Mouse (Mus musculus) heart, embryonic 14.5 days (tissue): ENCODE results near the gene Gm10065. TPM values are rescaled to one million over a fixed set of nuclear protein-coding genes. Genes with fewer than 3 reads are reported as not detected.
A peak's percentile ranks its signal among the peaks of the same experiment; 100 is the strongest.

ENCODE experiments used
- ATAC-seq: fragments of 200-750 bp; cut with Nextera tagmentation; 2 replicates; pipeline ENCODE4 v1.8.0; 2017; ENCODE audit warnings: low read depth, moderate TSS enrichment; ENCODE audit not compliant: insufficient number of reproducible peaks, insufficient read depth, low FRiP score
- H3K27ac ChIP-seq, 2 experiments: fragments of 200-500 bp in 1 of 2; fragments of 300-500 bp in 1 of 2; sonication (generic) in 1 of 2; replicated peaks in 1 of 2; 2 replicates each; pipeline ENCODE4 v1.5.1; 2012 to 2014; ENCODE audit warnings: low read depth in 2 of 2, low read length in 2 of 2, control low read depth in 1 of 2, mild to moderate bottlenecking in 1 of 2, mixed read lengths in 1 of 2; ENCODE audit not compliant: control insufficient read depth in 1 of 2, insufficient read depth in 1 of 2
- H3K27me3 ChIP-seq: fragments of 300-500 bp; sonication (generic); 2 replicates; pipeline ENCODE4 v1.6.1; 2014; ENCODE audit warnings: mild to moderate bottlenecking, low read length, control low read depth; ENCODE audit not compliant: control insufficient read depth, insufficient read depth
- H3K36me3 ChIP-seq: fragments of 300-500 bp; sonication (generic); 2 replicates; pipeline ENCODE4 v1.6.1; 2014; ENCODE audit warnings: mild to moderate bottlenecking, control low read depth, low read length, mixed read lengths; ENCODE audit not compliant: control insufficient read depth, insufficient read depth
- H3K4me1 ChIP-seq, 2 experiments: fragments of 200-500 bp in 1 of 2; fragments of 300-500 bp in 1 of 2; sonication (generic) in 1 of 2; 2 replicates each; pipeline ENCODE4 v1.6.1; 2012 to 2014; ENCODE audit warnings: low read length in 2 of 2, control low read depth in 1 of 2, mixed read lengths in 1 of 2; ENCODE audit not compliant: control insufficient read depth in 2 of 2, insufficient read depth in 2 of 2
- H3K4me2 ChIP-seq: fragments of 300-500 bp; sonication (generic); 2 replicates; pipeline ENCODE4 v1.6.1; 2014; ENCODE audit warnings: mild to moderate bottlenecking, low read length
- H3K4me3 ChIP-seq, 2 experiments: fragments of 200-500 bp in 1 of 2; fragments of 300-500 bp in 1 of 2; sonication (generic) in 1 of 2; 2 replicates each; pipeline ENCODE4 v1.5.1; 2012 to 2014; ENCODE audit warnings: low read length in 2 of 2, mild to moderate bottlenecking in 2 of 2, control low read depth in 1 of 2, low read depth in 1 of 2, moderate library complexity in 1 of 2; ENCODE audit not compliant: control insufficient read depth in 1 of 2, insufficient read depth in 1 of 2
- H3K9ac ChIP-seq: fragments of 300-500 bp; sonication (generic); 2 replicates; pipeline ENCODE4 v1.6.1; 2014; ENCODE audit warnings: mild to moderate bottlenecking, low read length
- H3K9me3 ChIP-seq: fragments of 300-500 bp; sonication (generic); 2 replicates; pipeline ENCODE4 v1.6.1; 2016; ENCODE audit warnings: low read length, control low read depth; ENCODE audit not compliant: control insufficient read depth
- WGBS: fragments of 180-500 bp; shearing (Covaris S2); extraction: QIAGEN DNeasy Blood & Tissue Kit; methylation state at CpG from one replicate; pipeline ENCODE4 v1.1.7; 2014; 5-methylcytosine and 5-hydroxymethylcytosine counted together
- polyA plus RNA-seq: library from polyadenylated mRNA; unstranded; fragments of >200 nt; fragmentation: Nextera tagmentation; extraction: Ambion mirVana; gene quantifications from 2 replicates; pipeline ENCODE4 v1.2.1, GENCODE M21; 2014

The Gm10065 gene
- polyA plus RNA-seq, 1 experiment from 2014 or later: not detected

GRCm38 (mm10) chr13:21453449-21453848 is 25.8 kb downstream of the Gm10065 start, which contains the start of gene Zscan26:
Gene Zscan26, minus strand, starts transcription at chr13:21453730.
- peak; percentile 72; the same call in 1 of the 2 replicates for ATAC-seq
- H3K27me3 ChIP-seq: no peaks in the 10 kb centered on the region
- peaks cover 8 to 10% of the 10 kb centered on the region in 2 experiments for H3K4me1 ChIP-seq
- H3K4me3 ChIP-seq: peak within 1 kb of the TSS; percentile 81 to 89
- peak within 1 kb of the TSS; percentile 80 to 84 for H3K27ac ChIP-seq
- no peaks in the 10 kb centered on the region for H3K9me3 ChIP-seq
- H3K9ac ChIP-seq: peak within 1 kb of the TSS; percentile 89
- H3K36me3 ChIP-seq: peaks cover 25% of the 10 kb centered on the region
- peak within 1 kb of the TSS; percentile 64 for H3K4me2 ChIP-seq
- WGBS: under 1% methylated on average over 23 of the region's 23 CpGs

DNA sequence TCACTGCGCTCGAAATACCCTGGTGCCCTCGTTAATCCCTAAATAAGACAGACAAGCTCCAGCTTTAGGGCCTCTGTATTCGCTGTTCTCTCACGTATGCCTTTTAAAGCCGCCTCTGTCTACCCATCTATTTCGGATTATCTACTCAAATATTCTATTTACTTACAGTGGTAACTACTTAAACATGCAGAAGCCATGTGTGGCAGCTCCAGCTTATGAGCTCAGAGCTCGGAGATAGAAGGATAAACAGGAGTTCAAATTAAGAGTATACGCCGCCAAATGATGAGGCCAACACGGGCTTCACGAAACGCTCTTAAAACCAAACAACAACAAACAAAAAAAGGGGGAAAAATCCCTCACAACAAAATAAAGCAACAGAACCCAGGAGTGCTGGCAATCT is 26.2 kb downstream of the Gm10065 start:
- H3K9me3 ChIP-seq: no peaks in the 10 kb centered on the region
- ATAC-seq: no peak
- peaks cover 8 to 10% of the 10 kb centered on the region in 2 experiments for H3K4me1 ChIP-seq
- H3K4me3 ChIP-seq: peak overlapping the region; percentile 81 to 89
- H3K27ac ChIP-seq: peak overlapping the region; percentile 80 to 84
- H3K9ac ChIP-seq: peak overlapping the region; percentile 89
- H3K36me3 ChIP-seq: peaks cover 29% of the 10 kb centered on the region
- WGBS: 2% methylated on average over 13 of the region's 13 CpGs
- H3K27me3 ChIP-seq: no peaks in the 10 kb centered on the region
- peak overlapping the region; percentile 64 for H3K4me2 ChIP-seq

GRCm38 (mm10) chr13:21447856-21448614 is 31.2 kb downstream of the Gm10065 start:
- no peak for ATAC-seq
- no peak overlapping the region for H3K4me3 ChIP-seq
- H3K4me1 ChIP-seq: peaks cover 2 to 8% of the 10 kb centered on the region in 2 experiments; a peak in 3 of 4 replicates
- H3K27ac ChIP-seq: no peak overlapping the region
- no peaks in the 10 kb centered on the region for H3K27me3 ChIP-seq
- H3K4me2 ChIP-seq: no peak overlapping the region
- 82% methylated on average over 16 of the region's 16 CpGs for WGBS
- H3K9ac ChIP-seq: no peak overlapping the region
- H3K9me3 ChIP-seq: no peaks in the 10 kb centered on the region
- peaks cover 79% of the 10 kb centered on the region for H3K36me3 ChIP-seq

DNA sequence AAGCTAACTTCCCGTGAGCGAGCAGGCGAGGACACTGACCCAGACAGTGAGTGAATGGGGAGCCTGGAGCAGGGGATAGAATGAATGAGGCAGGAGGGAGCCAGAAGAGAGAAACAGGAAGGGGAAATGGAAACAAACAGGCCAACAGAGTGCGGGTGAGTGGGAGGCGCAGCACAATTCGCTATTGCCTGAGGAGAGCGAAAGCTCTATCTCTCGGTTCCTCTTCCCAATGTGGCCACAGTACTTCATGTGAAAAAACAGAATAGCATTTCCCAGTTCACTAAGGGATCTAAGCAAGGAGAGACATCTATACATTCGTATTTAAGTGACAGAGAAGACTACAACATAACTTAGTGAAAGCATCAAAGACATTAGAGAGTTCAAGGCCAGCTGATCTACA is 32.4 kb downstream of the Gm10065 start:
- 0 out of 4 replicates have a peak, but pooled peaks cover 0 to under 1% of the 10 kb centered on the region in 2 experiments for H3K4me1 ChIP-seq
- no peaks in the 10 kb centered on the region for H3K27me3 ChIP-seq
- WGBS: 85% methylated on average over 9 of the region's 9 CpGs
- no peaks in the 10 kb centered on the region for H3K9me3 ChIP-seq
- no peak overlapping the region for H3K9ac ChIP-seq
- H3K27ac ChIP-seq: no peak overlapping the region
- H3K4me3 ChIP-seq: no peak overlapping the region
- no peak overlapping the region for H3K4me2 ChIP-seq
- peaks cover 81% of the 10 kb centered on the region for H3K36me3 ChIP-seq
- ATAC-seq: no peak

DNA sequence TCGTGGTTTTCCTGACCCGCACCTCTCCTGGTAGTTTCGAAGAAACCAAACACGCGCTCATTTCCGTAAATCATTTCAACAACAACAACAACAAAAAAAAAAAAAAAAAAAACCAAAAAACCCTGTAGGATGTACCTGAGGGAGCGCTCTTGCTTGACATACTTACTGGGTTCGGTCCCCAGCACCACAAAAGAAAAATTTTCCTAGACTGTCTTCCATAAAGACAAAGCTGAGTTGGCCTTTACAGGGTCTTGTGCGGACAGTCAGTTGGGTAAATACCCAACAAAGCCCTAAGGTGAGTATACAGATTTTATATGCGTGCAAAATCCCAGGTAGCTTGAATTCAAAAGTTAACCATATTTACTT is 38.1 kb downstream of the Gm10065 start:
- H3K4me2 ChIP-seq: peak overlapping the region; percentile 75
- no peaks in the 10 kb centered on the region for H3K9me3 ChIP-seq
- peaks cover 0 to 14% of the 10 kb centered on the region in 2 experiments; a peak in 2 of 4 replicates for H3K4me1 ChIP-seq
- WGBS: 15% methylated on average over 10 of the region's 10 CpGs
- peak overlapping the region; percentile 51 to 59 for H3K4me3 ChIP-seq
- no peak for ATAC-seq
- H3K27ac ChIP-seq: peak overlapping the region; percentile 87 to 93
- H3K27me3 ChIP-seq: no peaks in the 10 kb centered on the region
- H3K36me3 ChIP-seq: peaks cover 36% of the 10 kb centered on the region
- H3K9ac ChIP-seq: peak overlapping the region; percentile 78

DNA sequence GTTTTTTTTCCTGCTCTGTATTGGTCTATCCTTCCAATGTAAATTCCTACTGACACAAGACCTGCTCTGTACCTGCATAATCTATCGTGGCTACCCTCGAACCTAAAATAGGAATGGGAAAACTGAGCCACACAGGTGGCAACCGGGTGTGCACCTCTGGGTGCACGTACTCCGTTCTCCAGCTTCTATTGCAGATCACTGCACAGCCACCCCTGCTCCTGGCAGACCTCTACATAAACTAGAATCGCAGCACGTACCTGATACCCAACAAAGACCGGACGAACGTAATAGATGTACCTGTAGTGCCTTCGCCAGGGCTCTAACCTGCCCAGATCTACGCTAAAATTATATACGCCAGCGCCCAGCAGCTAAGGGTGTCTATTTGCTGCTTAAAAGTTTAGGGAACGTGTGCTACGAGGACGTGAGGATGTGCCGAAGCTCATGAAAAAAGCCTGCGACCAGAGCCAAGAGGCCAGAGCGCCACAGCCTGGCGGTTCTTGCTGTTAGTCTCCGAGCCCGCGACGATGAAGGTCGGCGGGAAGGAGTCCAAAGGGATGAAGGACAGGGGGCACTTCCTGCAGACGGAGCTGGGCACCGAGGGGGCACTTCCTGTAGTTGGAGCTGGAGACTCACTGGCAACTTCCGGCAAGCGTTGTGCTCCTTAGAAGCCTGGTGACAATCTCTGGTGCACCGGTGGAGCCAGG is 38.6 kb downstream of the Gm10065 start, which contains the start of gene Pgbd1:
Gene Pgbd1, minus strand, starts transcription at position 556 of the 704 bp plus-strand sequence.
- Histone ChIP-seq H3K27me3 (no peaks in the 10 kb centered on the region), H3K4me3 (peak within 1 kb of the TSS; percentile 51 to 59), H3K36me3 (peaks cover 31% of the 10 kb centered on the region), H3K9ac (peak within 1 kb of the TSS; percentile 78), H3K4me2 (peak within 1 kb of the TSS; percentile 75), H3K9me3 (no peaks in the 10 kb centered on the region), H3K4me1 (peaks cover 0 to 14% of the 10 kb centered on the region in 2 experiments; a peak in 2 of 4 replicates), H3K27ac (peak within 1 kb of the TSS; percentile 87 to 93)
- peak; percentile 79 for ATAC-seq
- under 1% methylated on average over 32 of the region's 32 CpGs for WGBS

GRCm38 (mm10) chr13:21435476-21435875 is 43.8 kb downstream of the Gm10065 start:
- Histone ChIP-seq H3K27me3 (no peaks in the 10 kb centered on the region), H3K36me3 (no peaks in the 10 kb centered on the region), H3K9ac (no peak overlapping the region), H3K9me3 (no peaks in the 10 kb centered on the region), H3K4me1 (peaks cover 0 to 8% of the 10 kb centered on the region in 2 experiments; a peak in 2 of 4 replicates), H3K27ac (0 out of 4 replicates have a peak overlapping the region, but pooled peaks of 1 of the 2 experiments have one; percentile 26), H3K4me2 (no peak overlapping the region), H3K4me3 (no peak overlapping the region)
- 66% methylated on average over 4 of the region's 4 CpGs for WGBS
- no peak for ATAC-seq
